In genomic region chr9:63979275-63979674, GRCm38 (mm10) we compare ENCODE assay signal across 19 mouse cellular contexts. TPM values are rescaled to one million over a fixed set of nuclear protein-coding genes. Genes with fewer than 3 reads are reported as not detected.
DNase-seq lines count a peak whose midpoint lies in the region; ATAC-seq lines count a peak whose summit lies in the region.
"Had no signal": no experiment of that assay in that cellular context is flagged by ENCODE, and none has a peak within 500 bp of the region (broad histone marks: within the 10 kb centered on the region; RNA-seq: fewer than 3 reads in every experiment).

No protein-coding gene starts in this region.

- 55% methylated on average over 2 of the region's 2 CpGs for WGBS in heart, embryonic 16.5 days
- WGBS in lung, embryonic 15.5 days: 60% methylated on average over 2 of the region's 2 CpGs
- 38% methylated on average over 2 of the region's 2 CpGs for WGBS in limb, embryonic 10.5 days
- 26% methylated on average over 2 of the region's 2 CpGs for WGBS in liver, embryonic 15.5 days (ENCODE audit: insufficient replicate concordance)

- H3K9ac ChIP-seq in heart, embryonic 16.5 days (ENCODE audit: low read length): no peak overlapping the region
- H3K9ac ChIP-seq in lung, embryonic 15.5 days: no peak overlapping the region
- H3K9ac ChIP-seq in liver, embryonic 15.5 days: no peak overlapping the region
- H3K9ac ChIP-seq: stomach, embryonic 15.5 days had no signal

- H3K27ac ChIP-seq in heart, embryonic 16.5 days (ENCODE audit: low read length): 0 out of 2 replicates have a peak overlapping the region, but pooled peaks have one; percentile 11
- H3K27ac ChIP-seq in lung, embryonic 15.5 days: peak overlapping the region; percentile 79; the same call in 1 of the 2 replicates
- peak overlapping the region; percentile 86 for H3K27ac ChIP-seq in limb, embryonic 10.5 days
- H3K27ac ChIP-seq in liver, embryonic 15.5 days (replicated peaks): no peak overlapping the region
- H3K27ac ChIP-seq: hindbrain, postnatal 0 days had no signal

- peaks cover 92% of the 10 kb centered on the region for H3K4me1 ChIP-seq in heart, embryonic 16.5 days (ENCODE audit: control insufficient read depth, insufficient read depth, low read length)
- peaks cover 98% of the 10 kb centered on the region for H3K4me1 ChIP-seq in lung, embryonic 15.5 days
- H3K4me1 ChIP-seq in limb, embryonic 10.5 days: peaks cover 99% of the 10 kb centered on the region
- peaks cover 69% of the 10 kb centered on the region for H3K4me1 ChIP-seq in liver, embryonic 15.5 days (replicated peaks)

- H3K4me2 ChIP-seq in heart, embryonic 16.5 days (ENCODE audit: low read depth, low read length): no peak overlapping the region
- no peak overlapping the region for H3K4me2 ChIP-seq in lung, embryonic 15.5 days
- no peak overlapping the region for H3K4me2 ChIP-seq in liver, embryonic 15.5 days

- no peaks in the 10 kb centered on the region for H3K27me3 ChIP-seq in heart, embryonic 16.5 days (ENCODE audit: control insufficient read depth, insufficient read depth, low read length)
- no peaks in the 10 kb centered on the region for H3K27me3 ChIP-seq in lung, embryonic 15.5 days
- H3K27me3 ChIP-seq in limb, embryonic 10.5 days (ENCODE audit: low read depth, poor library complexity, severe bottlenecking): no peaks in the 10 kb centered on the region
- no peaks in the 10 kb centered on the region for H3K27me3 ChIP-seq in liver, embryonic 15.5 days
- H3K27me3 ChIP-seq: stomach, embryonic 15.5 days had no signal

- no peaks in the 10 kb centered on the region for H3K36me3 ChIP-seq in heart, embryonic 16.5 days (ENCODE audit: control insufficient read depth, insufficient read depth)
- no peaks in the 10 kb centered on the region for H3K36me3 ChIP-seq in lung, embryonic 15.5 days
- peaks cover 37% of the 10 kb centered on the region for H3K36me3 ChIP-seq in limb, embryonic 10.5 days
- H3K36me3 ChIP-seq in liver, embryonic 15.5 days (replicated peaks): no peaks in the 10 kb centered on the region
- H3K36me3 ChIP-seq: G1E; stomach, embryonic 15.5 days had no signal

- H3K4me3 ChIP-seq in heart, embryonic 16.5 days (ENCODE audit: low read length): no peak overlapping the region
- H3K4me3 ChIP-seq in lung, embryonic 15.5 days: no peak overlapping the region
- H3K4me3 ChIP-seq in limb, embryonic 10.5 days: no peak overlapping the region
- no peak overlapping the region for H3K4me3 ChIP-seq in liver, embryonic 15.5 days (replicated peaks)
- H3K4me3 ChIP-seq: stomach, embryonic 15.5 days had no signal

- no peak for DNase-seq in heart, postnatal 25 days (ENCODE audit: low spot score)
- no peak for DNase-seq in lung, postnatal 25 days (ENCODE audit: low spot score)
- DNase-seq in limb, embryonic 10.5 days (ENCODE audit: low spot score): no peak
- DNase-seq in urinary bladder, adult 18-20 months (ENCODE audit: low spot score in 2 of 2): no peak
- no peak for DNase-seq in right cerebral cortex, postnatal 36 days (ENCODE audit: low spot score in 2 of 2)
- DNase-seq: adrenal gland, adult 8-10 months; cerebellum, adult 18-20 months; layer of hippocampus, adult 9-11 months; lung, postnatal 14 days; retina, postnatal 1 day; spleen, adult 18-20 months; thymus, postnatal 14 days had no signal

- ATAC-seq in heart, embryonic 16.5 days (replicated peaks; ENCODE audit: extremely low read depth, insufficient read depth, low FRiP score): no peak
- ATAC-seq in lung, embryonic 15.5 days (ENCODE audit: borderline replicate concordance, extremely low read depth, low FRiP score, low TSS enrichment): no peak
- peak; percentile 47; the same call in 1 of the 2 replicates for ATAC-seq in liver, embryonic 15.5 days (ENCODE audit: insufficient read depth)
- ATAC-seq: hindbrain, postnatal 0 days had no signal

- no peaks in the 10 kb centered on the region for H3K9me3 ChIP-seq in heart, embryonic 16.5 days (replicated peaks; ENCODE audit: control insufficient read depth, low read length)
- H3K9me3 ChIP-seq in lung, embryonic 15.5 days: no peaks in the 10 kb centered on the region
- no peaks in the 10 kb centered on the region for H3K9me3 ChIP-seq in limb, embryonic 10.5 days (replicated peaks)
- H3K9me3 ChIP-seq in liver, embryonic 15.5 days (replicated peaks): no peaks in the 10 kb centered on the region
- H3K9me3 ChIP-seq: G1E; stomach, embryonic 15.5 days had no signal

- intact Hi-C loops in heart, postnatal 25 days (cut with DNase I): no loop called here

RNA-seq across cellular contexts. Expression of gene Smad6, which starts 42.6 kb away (rescaled TPM):
- 12.8 and 13.7 TPM in 2 replicates for polyA plus RNA-seq in heart, embryonic 16.5 days (2015; fragmentation: Nextera tagmentation; extraction: Ambion mirVana)
- total RNA-seq in heart, postnatal 25 days (2021): 10 to 100 TPM in 1 of 2 experiments, 1 to 10 TPM in 1; 9.8 to 13.6 TPM
- polyA plus RNA-seq in lung, embryonic 15.5 days (2015; fragmentation: Nextera tagmentation; extraction: Ambion mirVana): 13.2 and 14.1 TPM in 2 replicates
- 10.9 and 11.4 TPM in 2 replicates for polyA plus RNA-seq in limb, embryonic 10.5 days (2016; fragmentation: Nextera tagmentation; extraction: Ambion mirVana)
- 2.3 and 2.9 TPM in 2 replicates for polyA plus RNA-seq in liver, embryonic 15.5 days (2015; fragmentation: Nextera tagmentation; extraction: Ambion mirVana)
- total RNA-seq: neutrophil, adult 5-6 weeks had no signal
